In genomic region chr11:52343162-52343561, GRCm38 (mm10) we compare ENCODE assay signal across 8 mouse cellular contexts. TPM values are rescaled to one million over a fixed set of nuclear protein-coding genes. Genes with fewer than 3 reads are reported as not detected.
DNase-seq lines count a peak whose midpoint lies in the region; ATAC-seq and TF ChIP-seq lines count a peak whose summit lies in the region.

No protein-coding gene starts in this region.

- H3K27ac ChIP-seq in layer of hippocampus, adult 2 months = no peak overlapping the region

- H3K4me3 ChIP-seq in layer of hippocampus, adult 2 months = no peak overlapping the region

- peak; percentile 82 for DNase-seq in CD4-positive helper T cell, adult 2 months (ENCODE audit: low read depth, low spot score)
- DNase-seq in Muller cell, postnatal 12 days (ENCODE audit: inconsistent ontology term) = peak; percentile 77
- peak; percentile 86 for DNase-seq in cerebellum, adult 9-10 months
- DNase-seq in gastrocnemius, postnatal 25 days = peak; percentile 56
- DNase-seq in layer of hippocampus, adult 2 months (ENCODE audit: low spot score in 2 of 2) = peak; percentile 76 to 88
- peak; percentile 83 for DNase-seq in lung, postnatal 36 days
- DNase-seq in spleen, adult 12 weeks (ENCODE audit: low spot score) = peak; percentile 60

- ATAC-seq in erythroblast, adult 5-6 weeks (replicated peaks; ENCODE audit: low FRiP score, poor library complexity, severe bottlenecking) = no peak

- peak; percentile 87 for TF ChIP-seq CTCF in layer of hippocampus, adult 2 months (conservative IDR thresholded peaks at IDR 0.05)

RNA-seq across cellular contexts. Expression of gene Vdac1, which starts 17.5 kb away (rescaled TPM):
- 1,000 to 10,000 TPM; 1,373 to 1,455 TPM for total RNA-seq in gastrocnemius, postnatal 25 days (2021)
- 100 to 1,000 TPM; 513 to 524 TPM for total RNA-seq in layer of hippocampus, adult 2 months (2021)
- 32.9 and 36.4 TPM in 2 replicates for total RNA-seq in erythroblast, adult 5-6 weeks (2015; ENCODE audit: low replicate concordance)
- 34.0 and 51.9 TPM in 2 replicates for total RNA-seq in erythroblast, adult 5-6 weeks (2017; ENCODE audit: low replicate concordance)

RNA-seq across cellular contexts. Expression of gene 9530068E07Rik, which starts 53.1 kb away (rescaled TPM):
- 10 to 100 TPM; 42.4 to 47.6 TPM for total RNA-seq in gastrocnemius, postnatal 25 days (2021)
- total RNA-seq in layer of hippocampus, adult 2 months (2021) = 10 to 100 TPM; 61.3 to 65.5 TPM
- 30.6 and 35.1 TPM in 2 replicates for total RNA-seq in erythroblast, adult 5-6 weeks (2015; ENCODE audit: low replicate concordance)
- total RNA-seq in erythroblast, adult 5-6 weeks (2017; ENCODE audit: low replicate concordance) = 22.2 and 24.3 TPM in 2 replicates

Comparison
In these comparisons a context has a peak if more than half of its experiments do, and no peak if none do; other contexts are left out.
1. RNA of gene Vdac1, which starts 17.5 kb away (total RNA-seq): 1,373 to 1,455 TPM in gastrocnemius, postnatal 25 days and 513 to 524 TPM in layer of hippocampus, adult 2 months; 32.9 to 51.9 TPM in erythroblast, adult 5-6 weeks; every median in the first group is over 4 times any median in the second.
2. Peak in every context shown above with its lines, with median percentiles within 50 percentile points of each other: DNase-seq.